Mouse (Mus musculus): ENCODE measurements around the gene Clcnka.

DNA sequence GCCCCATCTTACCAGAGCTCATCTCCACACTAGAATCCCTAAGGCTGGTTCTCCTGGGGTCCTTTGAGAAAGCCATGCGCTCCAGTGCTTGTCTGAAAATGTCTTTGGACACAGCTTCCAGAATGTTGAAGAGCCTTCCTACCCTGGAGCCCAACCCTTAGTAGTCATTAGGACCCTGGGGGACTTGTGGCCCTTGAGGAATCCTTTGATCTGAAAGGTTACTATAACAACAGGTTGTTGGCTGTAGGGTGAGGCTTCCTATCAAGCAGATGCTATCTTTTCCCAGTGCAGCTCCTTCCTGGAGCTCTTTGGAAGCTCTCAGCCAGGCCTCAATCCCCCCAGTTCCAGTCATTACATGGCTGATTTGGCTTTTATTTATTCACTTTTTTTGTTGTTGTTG is 37.5 kb upstream of the Clcnka start, which contains the start of gene Srarp:
- TF ChIP-seq CTCF (IDR thresholded peaks at IDR 0.05; ENCODE audit: borderline replicate concordance, insufficient read depth, low read depth, low read length): no peak
- TF ChIP-seq POLR2A (IDR thresholded peaks at IDR 0.05; ENCODE audit: borderline replicate concordance, insufficient read depth, low read length): no peak
